Mouse (Mus musculus) embryonic facial prominence, embryonic 14.5 days (tissue): ENCODE data around the gene 1810024B03Rik. TPM values are rescaled to one million over a fixed set of nuclear protein-coding genes. Genes with fewer than 3 reads are reported as not detected.

Source experiments
- ATAC-seq: fragments of 200-750 bp; cut with Nextera tagmentation; 2 replicates; pipeline ENCODE4 v1.8.0; 2017; ENCODE audit warnings: low read depth, moderate number of reproducible peaks, moderate TSS enrichment
- DNase-seq: peaks from one replicate; pipeline ENCODE4 v3.0.0-alpha.2; 2015; ENCODE audit warnings: low spot score
- H3K27ac ChIP-seq: fragments of 300-500 bp; sonication (generic); replicated peaks from 2 replicates; pipeline ENCODE4 v1.5.1; 2014; ENCODE audit warnings: low read depth, mild to moderate bottlenecking, low read length, moderate library complexity
- H3K27me3 ChIP-seq: fragments of 300-500 bp; sonication (generic); replicated peaks from 2 replicates; pipeline ENCODE4 v1.6.1; 2014; ENCODE audit warnings: low read length; ENCODE audit not compliant: control insufficient read depth, insufficient read depth
- H3K36me3 ChIP-seq: fragments of 300-500 bp; sonication (generic); 2 replicates; pipeline ENCODE4 v1.6.1; 2014; ENCODE audit warnings: low read length, mixed read lengths; ENCODE audit not compliant: control insufficient read depth, insufficient read depth
- H3K4me1 ChIP-seq: fragments of 300-500 bp; sonication (generic); 2 replicates; pipeline ENCODE4 v1.6.1; 2014; ENCODE audit warnings: antibody characterized with exemption, low read length; ENCODE audit not compliant: control insufficient read depth, insufficient read depth
- H3K4me2 ChIP-seq: fragments of 300-500 bp; sonication (generic); 2 replicates; pipeline ENCODE4 v1.6.1; 2014; ENCODE audit warnings: low read depth, mild to moderate bottlenecking, low read length, moderate library complexity, mixed read lengths
- H3K4me3 ChIP-seq: fragments of 300-500 bp; sonication (generic); 2 replicates; pipeline ENCODE4 v1.5.1; 2014; ENCODE audit warnings: low read depth, mild to moderate bottlenecking, low read length
- H3K9ac ChIP-seq: fragments of 300-500 bp; sonication (generic); 2 replicates; pipeline ENCODE4 v1.6.1; 2014; ENCODE audit warnings: low read depth, mild to moderate bottlenecking, low read length, moderate library complexity, mixed read lengths
- H3K9me3 ChIP-seq: fragments of 300-500 bp; sonication (generic); 2 replicates; pipeline ENCODE4 v1.6.1; 2016; ENCODE audit warnings: low read length; ENCODE audit not compliant: control insufficient read depth
- WGBS: fragments of 180-500 bp; shearing (Covaris S2); extraction: QIAGEN DNeasy Blood & Tissue Kit; methylation state at CpG from one replicate; pipeline ENCODE4 v1.1.7; 2014; 5-methylcytosine and 5-hydroxymethylcytosine counted together
- polyA plus RNA-seq: library from polyadenylated mRNA; unstranded; fragments of >200 nt; fragmentation: Nextera tagmentation; extraction: Ambion mirVana; gene quantifications from 2 replicates; pipeline ENCODE4 v1.2.1, GENCODE M21; 2014

1810024B03Rik gene
- polyA plus RNA-seq, 1 experiment from 2014 or later = 2.5 TPM

- under 1% methylated on average over 36 of the region's 39 CpGs for WGBS
- Histone ChIP-seq H3K4me1 (peaks cover 7% of the 10 kb centered on the region), H3K4me2 (peak overlapping the region; percentile 94), H3K9ac (peak overlapping the region; percentile 85), H3K27ac (peak overlapping the region; percentile 77; the same call in 1 of the 2 replicates), H3K36me3 (peaks cover 33% of the 10 kb centered on the region), H3K4me3 (peak overlapping the region; percentile 81), H3K9me3 (no peaks in the 10 kb centered on the region), H3K27me3 (no peaks in the 10 kb centered on the region)
- DNase-seq (peak; percentile 59), ATAC-seq (peak; percentile 50)
Measured at GRCm38 (mm10) chr2:127248334-127249004, 40.4 kb upstream of the 1810024B03Rik start.

DNA sequence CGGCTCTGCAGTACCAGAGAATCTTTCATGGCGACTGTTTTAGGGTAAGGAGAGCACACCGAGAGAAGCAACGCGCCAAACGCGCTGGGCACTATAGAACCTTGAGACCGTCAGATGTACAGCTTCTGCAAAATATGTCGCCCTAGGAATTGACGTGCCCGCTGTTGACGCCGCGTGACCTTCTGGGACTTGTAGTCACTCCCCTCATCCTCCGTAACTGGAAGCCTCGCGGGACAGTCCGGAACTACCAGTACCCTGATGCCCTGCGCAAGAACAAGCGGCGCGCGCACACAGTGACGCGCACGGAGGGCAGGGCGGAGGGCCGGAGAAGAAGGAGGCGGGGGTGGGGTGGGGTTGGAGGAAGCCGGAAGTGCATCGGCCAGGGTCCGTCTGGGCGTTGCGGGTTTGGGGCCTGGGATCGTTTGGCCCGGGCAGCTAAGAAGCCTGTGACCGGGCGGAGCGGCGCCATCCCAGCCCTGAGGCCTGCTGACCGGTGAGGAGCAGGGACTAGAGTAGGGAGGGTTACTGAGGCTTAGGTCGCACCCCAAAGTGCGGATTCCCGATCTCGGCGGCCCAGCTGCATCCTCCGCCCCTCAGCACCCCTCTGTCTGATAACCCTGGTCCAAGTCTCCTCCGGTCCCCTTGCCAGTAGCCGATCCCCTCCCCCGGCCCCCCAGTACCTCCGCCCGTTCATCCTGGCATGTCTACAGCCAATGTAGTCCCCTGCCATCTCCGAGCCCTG, 39.7 kb upstream of the 1810024B03Rik start, which contains the start of the genes Ciao1 and Tmem127:
Gene Ciao1 (minus strand): TSS at position 225 of the 742 bp plus-strand sequence.
Gene Tmem127 (plus strand): TSS at position 317 of the 742 bp plus-strand sequence.
- peak; percentile 100 for DNase-seq
- Histone ChIP-seq H3K27ac (peak within 1 kb of the TSS; percentile 77), H3K36me3 (peaks cover 39% of the 10 kb centered on the region), H3K9me3 (no peaks in the 10 kb centered on the region), H3K27me3 (no peaks in the 10 kb centered on the region), H3K4me1 (peaks cover 7% of the 10 kb centered on the region), H3K9ac (peak within 1 kb of the TSS; percentile 85), H3K4me3 (peak within 1 kb of the TSS; percentile 81), H3K4me2 (peak within 1 kb of the TSS; percentile 94)
- peak; percentile 99 for ATAC-seq
- WGBS = under 1% methylated on average over 39 of the region's 53 CpGs

DNA sequence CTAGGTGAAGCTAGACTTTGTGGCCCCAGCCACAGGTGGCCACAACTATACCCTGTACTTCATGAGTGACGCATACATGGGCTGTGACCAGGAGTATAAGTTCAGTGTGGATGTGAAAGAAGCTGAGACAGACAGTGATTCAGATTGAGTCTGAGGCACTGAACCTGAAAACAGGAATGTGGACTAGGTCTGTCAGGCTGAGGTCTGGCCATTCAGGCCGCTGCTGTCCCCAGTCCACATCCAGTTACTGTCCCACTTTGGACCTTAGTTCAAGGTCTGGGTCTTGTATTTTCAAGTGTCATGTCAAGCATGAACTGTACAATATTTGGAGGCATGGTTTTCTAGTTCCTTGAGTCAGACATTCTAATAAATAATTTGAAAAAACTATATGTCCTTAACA, 32.0 kb upstream of the 1810024B03Rik start:
- DNase-seq (no peak), ATAC-seq (no peak)
- Histone ChIP-seq H3K4me1 (no peaks in the 10 kb centered on the region), H3K36me3 (peaks cover 91% of the 10 kb centered on the region), H3K4me2 (no peak overlapping the region), H3K27me3 (no peaks in the 10 kb centered on the region), H3K9me3 (no peaks in the 10 kb centered on the region), H3K9ac (no peak overlapping the region), H3K4me3 (no peak overlapping the region), H3K27ac (no peak overlapping the region)
- 91% methylated on average over 2 of the region's 2 CpGs for WGBS

DNA sequence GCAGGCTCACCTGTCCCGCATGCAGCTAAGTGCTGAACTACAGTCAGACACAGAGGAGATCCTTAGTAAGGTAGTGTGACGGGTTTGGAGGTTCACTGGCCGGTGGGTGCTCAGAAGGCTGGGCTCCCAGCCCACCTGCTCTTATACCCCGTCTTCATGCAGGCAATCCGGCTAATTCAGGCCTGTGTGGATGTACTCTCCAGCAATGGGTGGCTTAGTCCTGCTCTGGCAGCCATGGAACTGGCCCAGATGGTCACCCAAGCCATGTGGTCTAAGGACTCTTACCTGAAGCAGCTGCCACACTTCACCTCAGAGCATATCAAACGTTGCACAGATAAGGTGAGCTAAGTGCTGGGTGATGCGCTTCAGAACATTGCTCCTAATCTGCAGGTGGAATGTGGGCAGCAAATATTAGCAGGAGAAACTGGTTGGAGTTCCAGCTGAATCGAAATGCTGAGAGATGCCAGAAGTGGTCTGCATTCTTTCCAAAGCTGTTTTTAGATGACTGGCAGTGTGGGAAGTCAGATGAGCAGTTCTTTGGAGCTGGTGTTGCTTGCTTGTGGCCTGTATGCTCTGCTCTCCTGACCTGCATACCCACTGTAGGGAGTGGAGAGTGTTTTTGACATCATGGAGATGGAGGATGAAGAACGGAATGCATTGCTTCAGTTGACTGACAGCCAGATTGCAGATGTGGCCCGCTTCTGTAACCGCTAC, 30.0 kb upstream of the 1810024B03Rik start:
- H3K9ac ChIP-seq = no peak overlapping the region
- no peak overlapping the region for H3K27ac ChIP-seq
- no peaks in the 10 kb centered on the region for H3K4me1 ChIP-seq
- H3K9me3 ChIP-seq = no peaks in the 10 kb centered on the region
- no peak overlapping the region for H3K4me3 ChIP-seq
- H3K27me3 ChIP-seq = no peaks in the 10 kb centered on the region
- DNase-seq (no peak), ATAC-seq (no peak)
- peaks cover 92% of the 10 kb centered on the region for H3K36me3 ChIP-seq
- 95% methylated on average over 11 of the region's 11 CpGs for WGBS
- H3K4me2 ChIP-seq = no peak overlapping the region

DNA sequence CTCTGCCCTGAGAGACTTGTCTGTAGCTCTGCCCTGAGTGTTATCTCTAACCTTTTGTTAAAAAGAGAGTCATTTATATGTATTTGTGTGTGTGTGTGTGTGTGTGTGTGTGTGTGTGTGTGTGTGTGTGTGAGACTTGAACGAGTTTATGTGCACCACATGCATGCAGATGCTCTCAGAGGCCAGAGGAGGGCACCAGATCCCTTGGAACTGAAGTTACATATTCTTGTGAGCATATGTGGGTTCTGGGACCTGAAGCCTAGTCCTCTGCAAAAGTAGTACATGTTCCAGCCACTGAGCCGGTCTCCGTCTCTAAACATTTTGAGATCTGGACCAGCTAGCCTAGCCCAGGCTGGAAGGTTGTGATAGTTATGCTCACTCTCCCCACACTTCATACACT, 17.2 kb upstream of the 1810024B03Rik start:
- H3K4me1 ChIP-seq = no peaks in the 10 kb centered on the region
- H3K27ac ChIP-seq = no peak overlapping the region
- DNase-seq = no peak
- H3K9me3 ChIP-seq = no peaks in the 10 kb centered on the region
- H3K36me3 ChIP-seq = peaks cover 99% of the 10 kb centered on the region
- H3K4me2 ChIP-seq = no peak overlapping the region
- no peak overlapping the region for H3K4me3 ChIP-seq
- H3K9ac ChIP-seq = no peak overlapping the region
- 98% methylated on average over 3 of the region's 3 CpGs for WGBS
- ATAC-seq = no peak
- no peaks in the 10 kb centered on the region for H3K27me3 ChIP-seq

DNA sequence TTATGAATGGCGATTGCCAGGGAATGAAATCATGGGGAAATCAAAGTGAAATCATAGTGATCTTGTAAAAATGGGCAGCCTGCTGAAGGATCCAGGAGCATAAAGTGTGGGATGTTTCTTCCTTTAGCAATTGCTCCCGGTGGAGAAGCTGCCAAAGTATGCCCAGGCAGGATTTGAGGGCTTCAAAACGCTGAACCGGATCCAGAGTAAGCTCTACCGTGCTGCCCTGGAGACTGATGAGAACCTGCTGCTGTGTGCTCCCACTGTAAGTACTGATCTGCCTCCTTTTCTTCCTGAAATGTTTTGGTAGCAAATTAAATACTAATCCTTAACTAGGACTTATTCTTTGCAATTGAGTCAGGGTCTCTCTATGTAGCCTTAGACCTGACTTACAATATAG, 9.7 kb upstream of the 1810024B03Rik start:
- Histone ChIP-seq H3K4me2 (no peak overlapping the region), H3K9me3 (no peaks in the 10 kb centered on the region), H3K36me3 (peaks cover 98% of the 10 kb centered on the region), H3K27me3 (no peaks in the 10 kb centered on the region), H3K4me3 (no peak overlapping the region), H3K27ac (no peak overlapping the region), H3K4me1 (no peaks in the 10 kb centered on the region), H3K9ac (no peak overlapping the region)
- no peak for DNase-seq
- WGBS = 97% methylated on average over 5 of the region's 5 CpGs
- no peak for ATAC-seq

- 96% methylated on average over 11 of the region's 11 CpGs for WGBS
Measured at GRCm38 (mm10) chr2:127210701-127211100, 2.6 kb upstream of the 1810024B03Rik start.

GRCm38 (mm10) chr2:127208452-127208769, 331 bp upstream of the 1810024B03Rik start:
- no peak; the same call in 1 of the 2 replicates for ATAC-seq
- H3K27ac ChIP-seq = peak overlapping the region; percentile 83
- no peak for DNase-seq
- peak overlapping the region; percentile 94 for H3K4me3 ChIP-seq
- peaks cover 37% of the 10 kb centered on the region for H3K36me3 ChIP-seq
- H3K4me1 ChIP-seq = peaks cover 9% of the 10 kb centered on the region
- no peaks in the 10 kb centered on the region for H3K9me3 ChIP-seq
- H3K9ac ChIP-seq = peak overlapping the region; percentile 90
- no peaks in the 10 kb centered on the region for H3K27me3 ChIP-seq
- peak overlapping the region; percentile 86 for H3K4me2 ChIP-seq
- 1% methylated on average over 17 of the region's 17 CpGs for WGBS

More at GRCm38 (mm10) chr2:127210701-127211100, 2.6 kb upstream of the 1810024B03Rik start:
- no peaks in the 10 kb centered on the region for H3K27me3 ChIP-seq
- no peak overlapping the region for H3K9ac ChIP-seq
- H3K4me3 ChIP-seq = no peak overlapping the region
- no peak overlapping the region for H3K27ac ChIP-seq
- no peak for ATAC-seq
- peaks cover 60% of the 10 kb centered on the region for H3K36me3 ChIP-seq
- no peak overlapping the region for H3K4me2 ChIP-seq
- peaks cover 9% of the 10 kb centered on the region for H3K4me1 ChIP-seq
- DNase-seq = no peak
- no peaks in the 10 kb centered on the region for H3K9me3 ChIP-seq
